Mouse (Mus musculus): Measurements from ENCODE around the gene Pdlim1. TPM values are rescaled to one million over a fixed set of nuclear protein-coding genes. Genes with fewer than 3 reads are reported as not detected.
A peak's percentile ranks its signal among the peaks of the same experiment; 100 is the strongest.

Pdlim1 gene
- total RNA-seq, 2 experiments from 2014 or later = 87.9 to 177 TPM

- no peak for ATAC-seq (ENCODE audit: poor library complexity, severe bottlenecking)
Measured at GRCm38 (mm10) chr19:40288415-40288814, 16.8 kb upstream of the Pdlim1 start.

GRCm38 (mm10) chr19:40284704-40285103 is 13.1 kb upstream of the Pdlim1 start:
- ATAC-seq (ENCODE audit: poor library complexity, severe bottlenecking) = no peak

- ATAC-seq (ENCODE audit: poor library complexity, severe bottlenecking) = no peak
Measured at GRCm38 (mm10) chr19:40283415-40283814, 11.8 kb upstream of the Pdlim1 start.

- no peak for ATAC-seq (ENCODE audit: poor library complexity, severe bottlenecking)
Measured at GRCm38 (mm10) chr19:40278372-40279023, 6.9 kb upstream of the Pdlim1 start.

GRCm38 (mm10) chr19:40277494-40277893 is 5.9 kb upstream of the Pdlim1 start:
- peak; percentile 97 for ATAC-seq (ENCODE audit: poor library complexity, severe bottlenecking)

- ATAC-seq (ENCODE audit: poor library complexity, severe bottlenecking) = no peak
Measured at GRCm38 (mm10) chr19:40275401-40276188, 4.0 kb upstream of the Pdlim1 start.

GRCm38 (mm10) chr19:40272674-40273073 is 1.0 kb upstream of the Pdlim1 start:
- no peak for ATAC-seq (ENCODE audit: poor library complexity, severe bottlenecking)

GRCm38 (mm10) chr19:40270351-40271307 is 1.0 kb downstream of the Pdlim1 start:
- peak; percentile 39 for ATAC-seq (ENCODE audit: poor library complexity, severe bottlenecking)

GRCm38 (mm10) chr19:40269526-40269925 is 2.1 kb downstream of the Pdlim1 start:
- ATAC-seq (ENCODE audit: poor library complexity, severe bottlenecking) = no peak

- ATAC-seq (ENCODE audit: poor library complexity, severe bottlenecking) = no peak
Measured at GRCm38 (mm10) chr19:40268493-40268892, 3.1 kb downstream of the Pdlim1 start.

- ATAC-seq (ENCODE audit: poor library complexity, severe bottlenecking) = peak; percentile 71
Measured at GRCm38 (mm10) chr19:40267380-40267779, 4.3 kb downstream of the Pdlim1 start.

- ATAC-seq (ENCODE audit: poor library complexity, severe bottlenecking) = no peak
Measured at GRCm38 (mm10) chr19:40259485-40259884, 12.2 kb downstream of the Pdlim1 start.

- ATAC-seq (ENCODE audit: poor library complexity, severe bottlenecking) = peak; percentile 91
Measured at GRCm38 (mm10) chr19:40257396-40257795, 14.2 kb downstream of the Pdlim1 start.

- ATAC-seq (ENCODE audit: poor library complexity, severe bottlenecking) = peak; percentile 41
Measured at GRCm38 (mm10) chr19:40256376-40257050, 15.1 kb downstream of the Pdlim1 start.

- no peak for ATAC-seq (ENCODE audit: poor library complexity, severe bottlenecking)
Measured at GRCm38 (mm10) chr19:40255561-40255960, 16.1 kb downstream of the Pdlim1 start.

GRCm38 (mm10) chr19:40254741-40255140 is 16.9 kb downstream of the Pdlim1 start:
- no peak for ATAC-seq (ENCODE audit: poor library complexity, severe bottlenecking)

GRCm38 (mm10) chr19:40253768-40254167 is 17.9 kb downstream of the Pdlim1 start:
- ATAC-seq (ENCODE audit: poor library complexity, severe bottlenecking) = no peak

GRCm38 (mm10) chr19:40251115-40251514 is 20.5 kb downstream of the Pdlim1 start:
- no peak for ATAC-seq (ENCODE audit: poor library complexity, severe bottlenecking)

- no peak for ATAC-seq (ENCODE audit: poor library complexity, severe bottlenecking)
Measured at GRCm38 (mm10) chr19:40249352-40249751, 22.3 kb downstream of the Pdlim1 start.

GRCm38 (mm10) chr19:40248476-40248875 is 23.2 kb downstream of the Pdlim1 start:
- no peak for ATAC-seq (ENCODE audit: poor library complexity, severe bottlenecking)

GRCm38 (mm10) chr19:40247268-40247666 is 24.4 kb downstream of the Pdlim1 start:
- no peak for ATAC-seq (ENCODE audit: poor library complexity, severe bottlenecking)
